Mouse (Mus musculus): ENCODE measurements at regions not wholly inside any gene's neighbourhood (a gene's known extent, or its start where the extent isn't known, plus 50 kb on each side); places are given as distances from the start of the nearest gene placed in this dataset.

DNA sequence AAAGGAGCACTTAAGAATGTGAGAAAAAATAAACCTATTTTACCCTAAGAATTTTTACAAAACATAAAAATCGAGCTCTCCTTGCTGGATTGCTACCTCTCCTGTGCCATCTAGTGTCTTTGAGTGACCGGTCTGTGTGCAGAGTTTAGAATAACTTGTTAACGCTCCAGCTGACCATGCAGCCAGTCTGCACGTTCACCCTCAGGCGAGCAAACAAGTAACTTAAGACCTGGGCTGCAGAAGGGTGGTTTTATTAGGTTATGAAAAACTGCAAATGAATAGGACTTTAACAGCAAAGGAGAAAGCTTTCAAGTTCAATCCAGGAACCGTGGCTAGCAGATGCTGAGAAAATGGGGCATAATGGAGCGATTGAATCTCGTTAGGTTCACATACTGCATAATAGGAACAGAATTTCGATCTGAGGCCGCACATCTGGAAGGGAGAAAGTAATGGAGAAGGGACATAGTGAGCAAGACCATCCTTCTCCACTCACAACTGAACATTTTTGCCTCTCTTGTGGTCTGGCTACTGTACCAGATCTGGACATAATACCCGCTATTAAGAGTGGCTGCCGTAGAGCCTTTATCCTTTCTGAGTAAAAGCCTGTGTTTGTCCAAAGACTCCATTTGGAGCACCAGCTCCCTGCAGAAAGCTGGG lies 363.0 kb upstream of the Intu start:
- 76% methylated on average over 12 of the region's 12 CpGs for WGBS
- no peaks in the 10 kb centered on the region for H3K9me3 ChIP-seq (replicated peaks)
- H3K4me3 ChIP-seq (replicated peaks): no peak overlapping the region
- H3K9ac ChIP-seq (replicated peaks): no peak overlapping the region
- no peak overlapping the region for H3K4me2 ChIP-seq
- no peaks in the 10 kb centered on the region for H3K27me3 ChIP-seq (replicated peaks)
- no peak for ATAC-seq (ENCODE audit: low FRiP score)
- H3K27ac ChIP-seq (replicated peaks): no peak overlapping the region
- H3K4me1 ChIP-seq: no peaks in the 10 kb centered on the region
- no peaks in the 10 kb centered on the region for H3K36me3 ChIP-seq

DNA sequence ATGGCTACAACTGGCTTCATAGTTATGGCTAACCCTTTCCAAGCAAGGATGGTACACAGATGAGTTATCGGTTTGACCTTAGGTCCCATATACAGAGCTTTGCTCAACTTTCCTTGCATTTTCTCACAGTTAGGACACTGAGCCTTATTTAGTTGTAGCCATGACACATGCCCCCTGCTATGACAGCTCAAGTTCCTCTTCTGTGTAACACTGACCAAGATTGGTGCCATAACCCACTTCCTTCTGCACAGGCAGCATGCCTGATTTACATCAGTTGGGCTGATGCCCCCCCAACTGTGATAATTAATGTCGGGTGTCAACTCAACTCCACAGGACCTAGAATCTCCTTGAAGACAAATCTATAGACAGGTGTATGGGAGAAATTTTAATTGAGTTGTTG lies 361.5 kb upstream of the Intu start:
- Histone ChIP-seq H3K27ac (replicated peaks) (no peak overlapping the region), H3K36me3 (no peaks in the 10 kb centered on the region), H3K9me3 (replicated peaks) (no peaks in the 10 kb centered on the region), H3K27me3 (replicated peaks) (no peaks in the 10 kb centered on the region), H3K4me2 (no peak overlapping the region), H3K4me1 (no peaks in the 10 kb centered on the region), H3K4me3 (replicated peaks) (no peak overlapping the region), H3K9ac (replicated peaks) (no peak overlapping the region)
- ATAC-seq (ENCODE audit: low FRiP score): no peak
- WGBS: 93% methylated on average over 2 of the region's 2 CpGs

DNA sequence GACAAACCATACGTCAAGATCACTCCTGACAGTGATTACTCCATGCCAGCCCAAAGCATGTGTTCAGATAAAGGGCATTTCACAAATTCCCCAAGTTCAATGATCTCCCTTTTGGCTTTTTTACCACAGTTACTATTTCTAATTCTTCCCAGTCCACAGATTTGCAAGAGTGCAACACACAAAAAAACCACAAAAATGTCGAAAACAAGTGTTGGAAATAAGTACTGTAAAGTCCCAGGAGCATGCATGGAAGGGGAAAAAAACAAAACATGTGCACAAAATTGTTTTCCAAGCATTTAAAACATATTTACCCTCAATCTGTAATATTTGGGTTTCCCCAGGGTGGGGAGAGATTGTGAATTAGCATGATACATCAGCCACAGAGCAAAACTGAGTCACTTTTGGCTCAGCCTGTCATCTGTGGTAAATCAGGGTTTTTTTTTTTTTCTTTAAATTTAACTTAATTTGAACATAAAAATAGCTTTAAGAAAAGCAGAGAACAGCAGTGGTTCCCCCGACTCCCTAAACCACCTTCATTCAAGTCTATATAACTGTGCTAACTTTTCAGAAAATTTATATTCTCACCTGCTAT lies 351.3 kb upstream of the Intu start:
- Histone ChIP-seq H3K4me3 (replicated peaks) (no peak overlapping the region), H3K36me3 (no peaks in the 10 kb centered on the region), H3K27ac (replicated peaks) (no peak overlapping the region), H3K27me3 (replicated peaks) (no peaks in the 10 kb centered on the region), H3K9ac (replicated peaks) (no peak overlapping the region), H3K4me2 (no peak overlapping the region), H3K4me1 (no peaks in the 10 kb centered on the region), H3K9me3 (replicated peaks) (no peaks in the 10 kb centered on the region)
- no peak for ATAC-seq (ENCODE audit: low FRiP score)
- 72% methylated on average over 3 of the region's 3 CpGs for WGBS

DNA sequence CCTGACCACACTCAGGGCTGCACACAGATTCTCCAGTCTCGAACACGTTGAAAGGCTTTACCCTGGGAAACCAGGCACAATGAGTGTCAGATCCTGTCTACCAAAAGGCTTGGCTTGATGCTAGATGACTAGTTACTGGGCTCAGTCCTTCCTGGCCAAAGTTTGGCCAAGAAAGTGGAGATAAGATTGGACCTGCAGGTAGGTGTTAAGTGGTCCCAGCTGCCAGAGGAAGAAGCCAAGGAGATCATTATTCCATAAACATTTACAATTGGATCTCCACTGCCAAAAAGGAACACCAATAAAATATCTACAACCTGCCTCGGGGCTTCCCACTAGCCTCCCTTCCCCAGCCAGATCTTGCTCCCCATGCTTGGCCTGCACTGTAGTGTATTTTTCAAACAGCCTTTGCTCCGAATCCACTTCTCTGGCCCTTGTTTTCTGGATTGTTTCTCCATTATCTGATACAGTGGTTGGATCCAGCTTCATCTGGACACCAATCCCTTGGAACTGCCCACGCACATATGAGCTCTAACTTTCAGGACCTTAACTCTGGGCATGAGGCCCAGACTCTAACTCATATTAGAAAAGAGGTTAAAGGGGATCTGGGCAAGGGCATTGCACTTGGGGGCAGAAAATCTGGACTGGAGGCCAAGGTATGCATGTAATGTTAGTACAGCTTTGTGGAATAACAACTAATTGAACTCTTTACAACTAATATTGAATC lies 345.3 kb upstream of the Intu start:
- Histone ChIP-seq H3K9me3 (replicated peaks) (no peaks in the 10 kb centered on the region), H3K9ac (replicated peaks) (no peak overlapping the region), H3K4me3 (replicated peaks) (no peak overlapping the region), H3K4me1 (no peaks in the 10 kb centered on the region), H3K4me2 (no peak overlapping the region), H3K36me3 (no peaks in the 10 kb centered on the region), H3K27ac (replicated peaks) (no peak overlapping the region), H3K27me3 (replicated peaks) (no peaks in the 10 kb centered on the region)
- ATAC-seq (ENCODE audit: low FRiP score): no peak
- 91% methylated on average over 5 of the region's 5 CpGs for WGBS

DNA sequence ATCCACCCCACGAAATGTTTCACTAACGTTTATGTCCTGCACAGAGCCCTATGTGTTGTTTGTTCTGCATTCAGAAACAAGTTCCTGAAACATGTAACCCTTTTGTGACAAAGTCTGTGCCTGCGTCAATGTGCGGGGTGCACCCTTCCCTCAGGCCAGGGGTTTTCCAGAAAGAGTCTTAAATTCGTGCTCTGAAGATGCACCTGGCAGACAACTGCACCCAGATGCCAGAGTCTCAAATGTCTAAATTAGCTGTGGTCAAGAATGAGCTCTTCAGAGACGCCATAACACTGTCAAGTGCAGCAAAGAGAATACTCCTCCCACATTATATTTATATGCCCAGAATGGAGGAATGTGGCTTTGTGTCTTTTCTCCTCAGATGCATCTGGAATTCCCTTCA lies 341.6 kb upstream of the Intu start:
- Histone ChIP-seq H3K9me3 (replicated peaks) (no peaks in the 10 kb centered on the region), H3K4me2 (no peak overlapping the region), H3K27ac (replicated peaks) (no peak overlapping the region), H3K4me3 (replicated peaks) (no peak overlapping the region), H3K9ac (replicated peaks) (no peak overlapping the region), H3K36me3 (no peaks in the 10 kb centered on the region), H3K27me3 (replicated peaks) (no peaks in the 10 kb centered on the region), H3K4me1 (no peaks in the 10 kb centered on the region)
- no peak for ATAC-seq (ENCODE audit: low FRiP score)
- WGBS: 84% methylated on average over 6 of the region's 6 CpGs

DNA sequence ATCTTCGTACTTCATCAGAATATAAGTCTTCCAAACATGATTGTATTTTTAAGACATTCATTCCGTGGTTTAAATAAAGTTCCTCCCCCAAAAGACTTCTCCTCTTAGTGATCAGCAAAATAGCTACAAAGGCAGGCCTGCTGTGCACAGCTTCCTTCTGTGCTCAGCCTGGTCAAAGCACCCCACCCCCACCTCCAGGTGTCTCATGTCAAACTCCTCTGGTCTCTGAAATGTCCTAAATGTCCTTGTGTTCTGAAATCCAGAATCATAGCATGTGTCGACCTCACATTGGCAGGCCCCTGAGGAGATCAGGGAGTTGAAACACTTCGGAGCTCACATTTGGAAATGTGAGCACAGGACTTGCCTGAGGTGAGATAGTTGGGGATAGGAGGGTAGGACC lies 341.1 kb upstream of the Intu start:
- H3K9ac ChIP-seq (replicated peaks): no peak overlapping the region
- no peak for ATAC-seq (ENCODE audit: low FRiP score)
- H3K27ac ChIP-seq (replicated peaks): no peak overlapping the region
- no peak overlapping the region for H3K4me3 ChIP-seq (replicated peaks)
- H3K36me3 ChIP-seq: no peaks in the 10 kb centered on the region
- H3K9me3 ChIP-seq (replicated peaks): no peaks in the 10 kb centered on the region
- no peaks in the 10 kb centered on the region for H3K4me1 ChIP-seq
- WGBS: 76% methylated on average over 4 of the region's 4 CpGs
- no peak overlapping the region for H3K4me2 ChIP-seq
- no peaks in the 10 kb centered on the region for H3K27me3 ChIP-seq (replicated peaks)

DNA sequence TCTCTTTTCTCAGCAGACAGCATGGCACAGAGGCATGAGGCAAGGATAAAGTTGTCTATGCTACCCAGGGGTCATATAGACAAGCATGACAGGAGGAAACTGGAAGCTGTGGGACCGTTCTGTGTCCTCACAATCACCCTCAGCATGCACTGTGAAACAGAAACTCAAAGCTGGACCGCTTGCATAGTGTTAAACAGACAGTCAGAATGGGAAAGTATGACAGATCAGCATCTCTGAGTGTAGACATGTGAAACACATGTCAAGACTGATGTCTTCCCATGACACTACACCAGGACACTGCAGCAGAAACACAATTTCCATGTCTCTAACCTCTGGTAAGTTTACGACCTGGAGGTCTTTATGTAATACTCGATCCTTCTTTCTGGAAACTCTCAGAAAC lies 330.9 kb upstream of the Intu start:
- Histone ChIP-seq H3K27ac (replicated peaks) (no peak overlapping the region), H3K9ac (replicated peaks) (no peak overlapping the region), H3K4me1 (no peaks in the 10 kb centered on the region), H3K27me3 (replicated peaks) (no peaks in the 10 kb centered on the region), H3K36me3 (no peaks in the 10 kb centered on the region), H3K4me2 (no peak overlapping the region), H3K4me3 (replicated peaks) (no peak overlapping the region), H3K9me3 (replicated peaks) (no peaks in the 10 kb centered on the region)
- WGBS: 91% methylated on average over 4 of the region's 4 CpGs
- no peak for ATAC-seq (ENCODE audit: low FRiP score)

DNA sequence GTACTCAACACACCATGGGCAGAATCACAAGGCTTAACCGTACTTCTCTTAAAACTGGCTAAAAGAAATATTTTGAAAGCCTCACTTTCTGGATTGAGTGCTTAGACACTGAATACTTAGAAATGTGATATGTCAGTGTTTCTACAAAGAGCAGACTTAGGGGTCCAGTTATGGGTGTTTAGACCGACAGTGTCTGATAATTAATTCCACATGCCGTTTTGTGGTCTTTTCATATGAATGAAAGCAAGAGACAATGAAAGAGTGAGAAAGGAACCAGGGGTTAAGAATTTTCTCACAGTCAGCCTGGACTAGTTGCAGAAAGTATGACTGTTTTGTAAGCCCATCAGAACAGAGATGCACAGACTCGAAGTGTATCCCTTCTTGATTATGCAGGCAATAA lies 324.8 kb upstream of the Intu start:
- WGBS: 49% methylated on average over 4 of the region's 4 CpGs

DNA sequence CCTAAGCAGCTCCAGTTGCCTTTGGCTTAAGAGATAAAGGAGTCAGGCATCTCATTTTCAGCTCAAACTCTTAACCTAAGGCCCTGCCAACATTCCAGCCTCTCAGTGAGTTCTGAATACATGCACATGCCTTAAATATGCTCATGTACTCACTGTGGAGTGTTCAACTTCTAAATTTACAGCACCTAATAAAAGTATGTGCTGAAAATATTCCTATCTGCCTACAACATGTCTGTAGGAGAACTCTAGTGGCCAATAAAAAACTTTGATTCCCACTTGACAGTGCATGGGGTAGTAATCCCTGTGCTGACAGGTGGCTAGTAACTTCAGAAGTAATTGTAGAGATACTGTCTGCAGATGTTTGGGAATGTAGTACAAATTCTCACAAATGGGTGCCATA lies 319.3 kb upstream of the Intu start:
- no peak overlapping the region for H3K4me3 ChIP-seq (replicated peaks)
- H3K9me3 ChIP-seq (replicated peaks): no peaks in the 10 kb centered on the region
- no peaks in the 10 kb centered on the region for H3K4me1 ChIP-seq
- no peak overlapping the region for H3K4me2 ChIP-seq
- no peaks in the 10 kb centered on the region for H3K27me3 ChIP-seq (replicated peaks)
- no peak for ATAC-seq (ENCODE audit: low FRiP score)
- no peak overlapping the region for H3K27ac ChIP-seq (replicated peaks)
- H3K36me3 ChIP-seq: no peaks in the 10 kb centered on the region
- H3K9ac ChIP-seq (replicated peaks): no peak overlapping the region

More for the DNA sequence above, 324.8 kb upstream of the Intu start:
- Histone ChIP-seq H3K4me2 (no peak overlapping the region), H3K9me3 (replicated peaks) (no peaks in the 10 kb centered on the region), H3K4me3 (replicated peaks) (no peak overlapping the region), H3K36me3 (no peaks in the 10 kb centered on the region), H3K4me1 (no peaks in the 10 kb centered on the region), H3K27me3 (replicated peaks) (no peaks in the 10 kb centered on the region), H3K9ac (replicated peaks) (no peak overlapping the region), H3K27ac (replicated peaks) (no peak overlapping the region)
- no peak for ATAC-seq (ENCODE audit: low FRiP score)

DNA sequence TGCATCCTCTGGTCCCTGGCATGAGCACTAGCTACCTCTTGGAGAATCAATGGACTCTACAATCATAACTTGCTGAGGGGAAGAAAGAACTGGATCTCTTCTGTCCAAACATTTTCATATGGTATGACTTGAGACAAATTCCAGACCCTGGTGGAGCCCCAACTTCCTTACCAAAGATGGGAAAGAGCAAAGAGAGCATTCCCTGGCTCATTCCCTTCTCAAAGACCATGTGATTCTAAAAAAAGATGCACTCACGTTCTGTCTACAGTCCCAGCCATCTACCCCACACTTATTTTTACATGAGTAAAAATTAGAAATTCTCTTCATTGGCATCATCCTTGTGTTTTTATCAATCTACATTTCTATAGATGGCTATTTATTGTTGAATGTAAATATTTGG lies 304.3 kb upstream of the Intu start:
- 97% methylated on average over 1 of the region's 1 CpGs for WGBS
- no peaks in the 10 kb centered on the region for H3K36me3 ChIP-seq
- no peaks in the 10 kb centered on the region for H3K4me1 ChIP-seq
- H3K4me3 ChIP-seq (replicated peaks): no peak overlapping the region
- H3K9ac ChIP-seq (replicated peaks): no peak overlapping the region
- H3K4me2 ChIP-seq: no peak overlapping the region
- no peak overlapping the region for H3K27ac ChIP-seq (replicated peaks)
- no peak for ATAC-seq (ENCODE audit: low FRiP score)
- no peaks in the 10 kb centered on the region for H3K27me3 ChIP-seq (replicated peaks)
- no peaks in the 10 kb centered on the region for H3K9me3 ChIP-seq (replicated peaks)

DNA sequence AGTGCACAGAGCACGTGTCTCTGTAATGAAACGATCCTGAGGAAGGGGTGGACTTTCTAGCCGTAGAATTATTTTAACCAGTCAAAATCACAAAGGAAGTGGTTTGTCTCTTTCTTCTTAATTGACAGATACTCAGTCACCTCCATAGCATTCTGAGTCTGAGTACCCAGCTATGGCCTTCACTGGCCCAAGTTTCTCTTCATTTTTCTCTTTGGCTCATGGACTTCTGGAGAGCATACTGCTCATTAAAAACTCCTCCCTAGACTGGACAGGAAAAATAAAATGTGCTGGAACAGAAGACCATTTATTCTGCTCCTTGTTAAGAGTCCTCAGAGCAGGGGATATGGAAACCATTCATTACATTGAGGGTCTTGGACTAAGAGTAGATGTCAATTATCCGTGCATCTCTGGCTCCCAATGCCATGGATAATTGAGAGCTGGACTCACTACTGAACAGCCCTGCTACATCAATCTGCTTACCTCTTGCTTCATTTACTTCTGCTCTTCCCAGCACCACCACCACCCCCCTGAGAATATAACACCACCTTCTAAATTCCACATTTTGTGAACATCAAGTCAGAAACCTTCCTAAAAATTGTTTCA lies 287.5 kb upstream of the Intu start:
- 57% methylated on average over 4 of the region's 4 CpGs for WGBS

DNA sequence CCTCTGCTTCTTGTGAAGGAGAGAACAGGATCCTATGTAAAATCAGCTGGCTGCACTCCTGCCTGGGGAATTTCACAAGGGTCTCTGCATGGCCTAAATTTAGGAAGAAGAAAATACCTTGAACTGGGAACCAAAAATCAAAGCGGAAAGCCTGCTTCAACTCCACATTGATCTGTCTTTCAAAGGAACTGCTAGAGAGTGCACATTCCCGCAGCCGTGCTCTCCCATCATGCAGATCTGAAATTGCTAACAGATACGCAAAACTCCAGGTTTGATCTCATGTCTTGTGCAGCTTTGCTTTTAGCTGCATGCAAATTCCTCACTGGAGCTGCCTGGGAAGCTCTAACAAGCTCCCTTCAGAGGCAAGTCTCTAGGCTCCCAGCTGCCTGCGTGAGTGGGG lies 276.7 kb upstream of the Intu start:
- no peaks in the 10 kb centered on the region for H3K4me1 ChIP-seq
- H3K27me3 ChIP-seq (replicated peaks): no peaks in the 10 kb centered on the region
- no peak overlapping the region for H3K9ac ChIP-seq (replicated peaks)
- H3K4me3 ChIP-seq (replicated peaks): no peak overlapping the region
- 75% methylated on average over 5 of the region's 5 CpGs for WGBS
- ATAC-seq (ENCODE audit: low FRiP score): no peak
- no peaks in the 10 kb centered on the region for H3K36me3 ChIP-seq
- H3K9me3 ChIP-seq (replicated peaks): no peaks in the 10 kb centered on the region
- no peak overlapping the region for H3K4me2 ChIP-seq
- H3K27ac ChIP-seq (replicated peaks): no peak overlapping the region

More for the DNA sequence above, 287.5 kb upstream of the Intu start:
- Histone ChIP-seq H3K4me2 (no peak overlapping the region), H3K27ac (replicated peaks) (no peak overlapping the region), H3K4me3 (replicated peaks) (no peak overlapping the region), H3K9ac (replicated peaks) (no peak overlapping the region), H3K36me3 (no peaks in the 10 kb centered on the region), H3K9me3 (replicated peaks) (no peaks in the 10 kb centered on the region), H3K4me1 (no peaks in the 10 kb centered on the region), H3K27me3 (replicated peaks) (no peaks in the 10 kb centered on the region)
- no peak for ATAC-seq (ENCODE audit: low FRiP score)
